Mouse (Mus musculus) G1E-ER4 (cell line): Measurements from ENCODE around the gene Ssh1. TPM values are rescaled to one million over a fixed set of nuclear protein-coding genes. Genes with fewer than 3 reads are reported as not detected.

Source experiments
- GATA1 ChIP-seq: IDR thresholded peaks from one replicate; pipeline ENCODE4 v1.8.0; 2012; ENCODE audit warnings: low read length, inconsistent platforms
- polyA plus RNA-seq: library from polyadenylated mRNA; stranded (reverse); fragments of >175 nt; gene quantifications from 2 replicates; pipeline ENCODE4 v1.2.3, GENCODE M21; 2012

The Ssh1 gene
- 13.1 and 16.5 TPM in 2 replicates for polyA plus RNA-seq

DNA sequence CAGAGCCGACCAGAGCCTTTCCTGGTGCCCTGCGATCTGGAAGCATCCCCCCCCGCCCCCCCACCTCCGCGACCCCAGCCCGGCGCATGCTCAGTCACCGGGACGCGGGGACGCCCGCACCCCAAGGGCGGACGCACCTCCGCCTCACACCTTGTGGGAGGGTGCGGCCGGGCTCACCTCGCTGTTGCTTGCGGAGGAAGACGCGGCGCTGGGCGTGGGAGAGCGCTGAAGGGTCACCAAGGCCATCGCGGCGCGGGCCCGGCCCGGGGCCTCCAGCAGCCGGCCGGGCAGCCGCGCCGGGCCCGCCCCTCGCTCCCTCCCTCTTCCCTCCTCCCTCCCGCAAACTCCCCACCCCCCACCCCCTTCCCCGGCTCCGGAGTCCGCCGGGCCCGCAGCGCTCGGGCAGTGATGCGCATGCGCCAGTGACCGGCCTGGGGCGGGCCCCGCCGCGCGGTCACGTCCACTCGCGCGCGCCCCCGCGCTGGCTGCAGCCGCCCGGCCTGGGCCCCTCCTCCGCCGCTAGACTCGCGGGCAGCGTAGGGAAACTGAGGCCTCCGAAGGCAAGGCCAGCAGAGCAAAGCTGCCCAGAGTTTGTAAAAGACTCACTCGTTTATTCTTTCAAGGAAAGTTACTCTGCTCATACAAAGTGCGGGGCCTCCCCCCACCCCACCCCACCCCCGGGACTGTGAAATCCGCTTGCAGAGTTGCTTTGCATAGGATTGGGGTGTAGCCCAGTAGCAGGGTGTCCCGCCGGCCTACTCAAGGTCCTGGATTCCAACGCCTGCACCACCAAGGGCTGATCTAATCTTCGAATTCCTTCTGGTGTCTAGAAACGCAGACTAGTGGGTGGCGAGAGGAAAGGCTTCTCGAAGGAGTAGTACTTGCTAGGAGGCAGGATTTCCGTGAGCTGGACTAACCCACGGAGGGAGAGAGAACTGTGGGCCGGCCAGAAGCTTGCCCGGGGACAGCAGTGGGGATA is at the start of gene Ssh1:
Gene Ssh1 (minus strand): TSS at position 408 of the 979 bp plus-strand sequence.
- TF ChIP-seq GATA1 = no peak

DNA sequence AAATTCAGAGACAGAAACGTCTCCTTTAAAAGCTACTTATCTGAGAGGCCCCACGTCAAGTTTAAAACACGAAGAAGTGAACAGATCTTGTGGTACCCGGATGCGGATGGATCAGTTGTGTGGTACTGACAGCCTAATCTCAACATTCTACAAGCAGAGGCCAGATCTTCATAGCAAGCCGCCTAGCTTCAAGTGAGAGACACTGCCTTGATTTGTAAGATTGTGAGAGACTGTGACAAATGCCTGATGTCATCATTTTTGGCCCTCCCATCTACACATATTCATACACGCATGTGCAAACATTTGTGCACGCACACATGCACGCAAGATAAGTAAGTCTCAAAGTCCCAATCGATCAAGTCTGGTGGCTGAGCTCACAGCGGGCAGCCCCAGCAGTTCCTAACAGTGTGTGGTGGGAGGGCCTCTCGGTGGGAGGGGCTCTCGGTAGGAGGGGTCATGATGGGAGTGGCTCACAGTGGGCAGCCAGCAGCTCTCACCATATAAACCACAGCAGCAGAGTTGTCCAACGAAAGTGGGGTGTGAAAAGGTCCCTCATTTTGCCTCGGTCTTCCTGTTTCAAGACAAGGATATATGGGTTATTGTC is 47.7 kb upstream of the Ssh1 start:
- no peak for TF ChIP-seq GATA1

DNA sequence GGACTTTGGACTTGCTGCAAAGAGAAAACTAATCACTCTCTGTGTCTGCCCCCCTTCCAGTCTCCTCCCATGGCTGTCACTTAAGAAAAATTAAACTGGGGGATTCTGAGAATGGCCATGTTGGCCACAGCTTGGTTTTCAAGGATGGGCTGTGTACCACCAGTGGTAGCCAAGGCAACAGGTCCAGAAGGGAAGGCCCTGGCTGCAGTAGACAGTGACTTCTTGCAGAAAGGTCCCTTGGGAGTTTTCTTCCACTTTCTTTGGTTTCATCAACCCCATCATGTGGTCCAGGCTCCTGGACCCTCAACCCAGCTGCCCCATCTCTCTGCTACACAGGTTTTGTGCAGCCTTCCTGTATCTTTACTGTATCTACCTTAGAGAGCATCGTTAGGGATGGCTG is 47.2 kb upstream of the Ssh1 start:
- TF ChIP-seq GATA1 = no peak

DNA sequence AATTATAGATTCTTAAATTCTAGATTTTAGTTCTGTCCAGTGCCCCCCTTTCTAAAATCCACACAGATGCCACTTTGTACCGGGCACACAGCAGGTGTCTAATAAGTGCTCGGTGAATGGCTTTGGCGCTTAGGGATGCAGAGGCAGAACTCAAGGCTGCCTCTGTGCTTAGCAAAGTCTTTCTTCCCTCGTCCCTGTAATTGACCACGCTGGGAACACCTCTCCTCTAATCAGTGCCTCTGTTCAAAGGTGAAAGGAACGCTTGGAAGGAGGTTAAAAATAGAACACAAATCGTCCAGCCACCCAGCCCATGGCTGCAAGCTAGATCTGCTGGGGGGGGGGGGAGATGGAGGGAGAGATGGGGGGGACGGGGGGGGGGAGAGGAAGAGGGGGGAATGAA is 46.8 kb upstream of the Ssh1 start:
- no peak for TF ChIP-seq GATA1

DNA sequence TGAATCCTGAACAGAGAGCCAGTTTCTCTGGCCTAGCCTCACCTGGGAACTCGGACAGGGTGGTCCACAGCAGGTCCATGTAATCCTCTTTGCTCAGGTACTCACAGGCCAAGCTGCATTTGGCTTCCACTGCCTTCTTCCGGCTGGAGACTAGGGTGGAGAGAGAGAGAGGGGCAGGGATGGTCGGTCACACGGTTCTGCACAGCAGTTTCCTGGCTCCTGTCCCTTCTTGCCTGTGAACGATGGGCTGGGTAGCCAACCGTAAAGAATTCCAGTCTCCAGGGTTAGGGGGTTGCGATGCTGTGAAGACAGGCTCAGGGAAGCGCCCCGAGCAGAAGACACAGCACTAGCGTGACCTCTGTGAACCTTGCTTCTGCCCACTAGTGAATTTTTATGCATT is 41.4 kb upstream of the Ssh1 start:
- TF ChIP-seq GATA1 = no peak

DNA sequence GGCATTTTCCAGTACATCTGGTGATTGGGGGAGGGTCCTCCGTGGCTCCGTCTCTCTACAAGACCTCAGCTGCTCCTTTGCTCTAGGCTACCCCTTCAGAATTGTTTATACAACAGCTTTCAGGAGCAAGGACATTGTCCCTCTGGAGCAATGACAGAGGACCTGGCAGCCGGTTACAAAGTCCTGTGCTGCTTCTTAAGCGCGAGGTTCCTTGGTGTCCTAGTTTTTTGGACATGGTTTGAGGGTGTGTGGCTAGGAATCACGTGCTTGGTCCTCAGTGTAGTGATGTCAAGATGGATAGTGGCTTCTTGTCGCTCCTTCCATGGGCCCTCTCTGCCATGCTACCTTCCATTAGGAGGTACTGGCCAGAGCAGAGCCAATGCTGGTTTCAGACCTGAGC is 40.7 kb upstream of the Ssh1 start:
- no peak for TF ChIP-seq GATA1

DNA sequence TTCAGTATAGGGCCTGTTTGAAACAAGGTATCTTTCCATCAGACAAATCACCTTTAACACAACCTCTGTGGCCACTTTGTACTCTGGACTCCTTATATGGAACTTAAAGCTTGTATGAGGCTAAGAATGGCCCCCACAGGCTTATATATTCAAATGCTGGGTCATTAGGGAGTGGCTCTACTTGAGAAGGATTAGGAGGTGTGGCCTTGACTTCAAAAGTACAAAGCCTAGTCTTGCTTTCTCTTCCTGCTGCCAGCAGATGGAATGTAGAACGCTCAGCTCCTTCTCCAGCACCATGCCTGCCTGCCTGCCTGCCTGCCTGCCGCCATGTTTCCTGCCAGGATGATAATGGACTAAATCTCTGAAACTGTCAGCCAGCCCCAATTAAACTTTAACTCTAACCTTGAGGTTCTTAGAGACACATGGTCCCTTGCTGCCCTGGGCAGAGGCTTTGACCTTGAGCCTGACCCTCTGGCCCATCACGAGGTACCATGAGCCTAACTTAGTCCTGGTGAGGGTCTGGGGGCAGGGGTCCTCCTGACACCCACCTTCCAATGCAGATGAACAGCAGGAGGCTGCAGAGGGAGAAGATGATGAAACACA is 38.6 kb upstream of the Ssh1 start:
- TF ChIP-seq GATA1 = no peak

DNA sequence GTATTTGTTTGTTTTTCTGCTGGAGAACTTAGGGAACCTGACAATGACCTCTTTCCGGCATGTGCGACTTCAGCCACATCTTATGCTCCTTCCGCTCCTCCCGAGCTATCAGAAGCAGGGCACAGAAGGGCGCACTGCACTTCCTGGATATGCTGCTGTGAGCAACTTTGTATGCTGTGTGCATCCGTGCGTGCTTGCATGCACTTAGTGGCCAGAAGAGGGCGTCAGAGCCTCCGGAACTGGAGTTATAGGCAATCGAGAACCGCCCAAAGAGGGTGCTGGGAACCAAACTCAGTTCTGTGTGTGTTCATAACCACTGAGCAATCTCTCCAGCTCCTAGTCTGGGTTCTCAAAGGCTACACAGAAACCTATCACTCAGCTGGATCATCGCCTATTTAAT is 37.0 kb upstream of the Ssh1 start:
- TF ChIP-seq GATA1 = no peak

DNA sequence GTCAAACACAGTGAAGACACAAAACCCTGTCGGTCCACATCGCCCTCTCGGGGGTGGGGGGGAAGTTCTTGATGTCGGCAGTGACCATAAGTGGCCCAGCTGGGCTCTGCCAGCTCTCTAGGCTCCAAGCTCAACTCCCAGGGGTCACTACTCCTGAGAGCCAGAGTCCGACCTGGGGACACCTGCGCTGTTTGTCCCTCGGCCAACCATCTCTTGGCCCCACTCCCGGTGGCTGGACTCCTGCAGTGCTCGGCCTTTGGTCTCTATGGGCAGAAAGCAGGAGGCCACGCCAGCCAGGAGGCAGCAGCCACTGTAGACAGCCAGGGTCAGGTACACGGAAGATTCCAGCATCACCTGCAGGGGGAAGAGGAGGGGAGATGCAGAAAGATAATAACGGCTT is 34.4 kb upstream of the Ssh1 start:
- no peak for TF ChIP-seq GATA1

DNA sequence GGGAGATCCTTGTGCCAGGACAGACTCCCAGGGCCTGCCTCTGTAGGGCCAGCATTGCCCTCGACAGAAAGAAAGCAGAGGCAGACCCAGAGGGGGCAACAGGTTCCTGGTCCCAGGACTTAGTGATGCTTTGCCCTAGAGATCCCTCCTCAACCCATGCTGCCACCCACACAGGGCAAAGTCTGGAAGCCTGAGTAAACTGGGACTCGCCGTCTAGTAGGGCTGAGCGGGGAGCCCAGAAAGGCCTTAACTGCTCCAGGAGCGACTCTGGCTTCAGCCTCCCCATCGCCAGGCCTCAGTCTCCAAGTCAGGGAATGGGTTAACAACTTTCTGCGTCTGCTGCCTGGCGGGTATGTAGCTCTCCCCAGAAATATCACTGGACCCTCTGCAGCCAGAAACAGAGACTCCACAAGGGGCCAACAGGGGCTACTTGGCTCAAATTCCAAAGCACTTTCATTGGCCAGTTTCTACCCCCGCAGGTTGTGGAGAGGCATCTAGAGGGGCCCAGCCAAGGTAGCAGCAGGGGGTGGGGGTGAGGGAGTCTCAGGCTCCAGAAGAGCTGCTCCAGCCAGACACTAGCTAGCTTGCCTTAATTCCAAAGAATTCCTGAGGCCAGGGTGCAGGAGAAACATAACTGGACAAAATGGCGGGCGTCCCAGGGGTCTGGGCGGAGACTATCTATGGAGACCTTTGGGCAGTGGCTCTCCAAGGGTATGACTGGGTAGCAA is 33.7 kb upstream of the Ssh1 start:
- no peak for TF ChIP-seq GATA1

DNA sequence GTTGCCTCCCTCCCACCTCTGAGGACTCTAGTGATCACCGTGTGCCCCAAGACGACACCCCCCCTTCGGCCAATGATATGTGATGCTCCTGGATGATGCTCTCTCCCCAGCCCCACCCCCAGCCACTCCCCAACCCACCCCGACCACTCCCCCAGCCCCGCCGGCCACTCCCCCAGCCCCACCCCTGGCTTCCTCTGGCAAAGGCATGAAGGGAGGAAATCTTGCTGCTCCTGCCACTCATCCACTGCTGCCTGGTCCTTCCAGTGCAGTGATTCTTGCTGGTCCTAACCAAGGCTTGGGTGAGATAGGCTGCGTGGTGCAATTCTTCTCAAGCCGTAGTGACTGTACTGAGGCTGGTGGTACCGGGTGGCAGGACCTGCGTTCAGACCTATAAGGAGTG is 31.2 kb upstream of the Ssh1 start:
- no peak for TF ChIP-seq GATA1

DNA sequence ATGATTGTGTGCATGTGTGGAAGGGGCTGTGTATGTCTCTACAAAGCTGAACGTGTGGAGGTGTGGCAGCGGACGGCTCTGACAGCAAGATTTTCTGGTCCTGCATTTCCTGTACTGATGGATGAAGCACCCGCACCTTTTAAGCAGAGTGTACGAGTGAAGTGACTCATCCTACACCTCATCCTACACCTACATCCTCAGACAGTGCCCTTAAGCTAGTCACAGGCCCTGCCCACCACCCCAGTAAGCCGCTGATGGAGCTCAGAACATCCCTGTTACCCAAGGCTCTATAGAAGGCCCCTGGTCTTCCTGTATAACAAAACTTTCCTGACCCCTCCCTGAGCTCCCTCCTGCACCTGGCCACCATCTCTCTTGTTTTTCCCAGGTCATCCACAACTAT is 30.7 kb upstream of the Ssh1 start:
- TF ChIP-seq GATA1 = no peak

DNA sequence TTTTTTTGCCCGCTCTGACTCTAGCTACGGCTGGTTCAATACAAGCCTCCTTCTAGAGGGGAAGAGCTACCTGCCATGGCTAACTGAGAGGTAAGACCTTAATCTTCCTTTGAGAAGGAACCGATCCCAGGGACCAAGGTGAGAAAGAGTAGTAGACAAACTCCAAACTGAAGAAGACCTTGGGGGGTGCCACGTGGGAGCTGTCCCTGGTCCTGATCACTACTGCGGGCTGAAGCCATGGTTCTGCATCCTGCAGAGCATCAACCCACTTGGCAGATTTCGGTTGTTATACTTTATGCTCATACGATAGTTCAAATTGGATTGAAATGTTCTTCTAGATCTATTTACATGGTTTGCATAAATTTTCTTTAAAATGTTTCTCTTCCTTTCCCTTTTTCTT is 21.4 kb upstream of the Ssh1 start:
- no peak for TF ChIP-seq GATA1

DNA sequence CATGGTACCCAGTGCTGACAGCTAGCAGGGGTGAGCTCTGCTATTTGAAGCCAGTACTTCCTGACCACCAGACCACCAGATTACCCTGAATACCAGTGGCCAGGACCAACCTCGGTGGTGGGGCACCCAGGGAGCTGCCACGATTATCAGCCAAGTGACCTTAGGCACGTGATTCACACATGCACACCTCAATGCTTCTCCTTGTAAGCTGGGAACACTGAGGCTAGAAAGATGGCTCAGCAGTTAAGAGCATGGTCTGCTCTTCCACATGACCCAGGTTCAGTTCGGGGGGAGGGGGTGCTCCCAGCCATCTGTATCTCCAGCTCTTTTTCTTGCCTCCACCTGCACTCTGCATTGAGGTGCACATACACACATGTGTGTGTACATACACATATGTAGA is 15.4 kb upstream of the Ssh1 start:
- no peak for TF ChIP-seq GATA1

DNA sequence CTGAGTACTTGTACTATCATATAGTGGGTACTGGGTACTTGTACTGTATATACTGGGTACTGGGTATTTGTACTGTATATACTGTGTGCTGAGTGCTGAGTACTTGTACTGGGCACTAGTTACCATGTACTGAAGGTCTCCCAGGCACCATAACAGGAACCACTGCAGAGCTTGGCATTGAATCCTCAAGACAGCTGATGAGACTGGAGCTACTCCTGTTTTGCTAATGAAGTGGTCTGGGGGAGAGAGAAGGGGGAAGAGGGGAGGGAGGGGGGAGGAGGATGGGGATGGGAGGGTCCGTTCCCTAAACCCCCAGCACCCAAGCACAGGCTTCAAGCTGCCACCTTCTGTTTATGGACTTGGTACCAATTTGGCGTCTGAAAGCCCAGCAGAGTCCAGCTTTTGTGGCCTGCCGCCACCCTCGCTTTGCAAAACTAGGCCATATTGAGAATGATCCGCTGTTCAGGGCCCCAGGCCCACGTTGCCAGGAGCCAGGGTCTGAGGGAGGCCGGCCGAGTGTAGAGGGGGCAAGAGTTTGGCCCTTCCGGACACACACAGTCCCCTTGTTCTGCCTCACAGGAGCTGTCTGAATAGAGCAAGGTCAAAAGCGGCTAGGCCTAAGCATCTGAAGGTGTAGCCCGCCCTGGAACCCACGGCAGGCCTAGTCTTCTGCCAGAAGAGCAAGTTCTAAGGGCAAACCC is 14.2 kb upstream of the Ssh1 start:
- TF ChIP-seq GATA1 = no peak

DNA sequence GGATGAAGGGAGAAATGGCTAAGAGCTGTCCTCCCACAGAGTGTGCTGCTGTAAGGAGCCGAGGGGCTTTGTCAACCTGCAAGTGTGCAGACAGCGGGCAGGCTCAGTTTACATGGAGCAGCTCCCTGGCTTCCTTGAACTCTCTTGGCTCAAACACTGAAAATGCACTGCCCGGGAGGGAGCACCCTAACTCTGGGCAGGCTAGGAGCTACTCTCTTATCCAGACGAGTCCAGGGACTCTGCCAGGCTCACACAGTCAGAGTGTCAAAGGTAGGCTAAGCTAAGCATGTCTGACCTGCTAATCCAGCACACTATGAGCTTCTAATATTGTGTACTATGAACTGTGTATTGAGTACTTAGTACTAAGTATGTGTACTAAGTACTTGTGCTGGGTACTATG is 13.3 kb upstream of the Ssh1 start:
- TF ChIP-seq GATA1 = no peak
